Mouse (Mus musculus): Measurements from ENCODE around the gene Rarres1. TPM values are rescaled to one million over a fixed set of nuclear protein-coding genes. Genes with fewer than 3 reads are reported as not detected.

The Rarres1 gene
- polyA plus RNA-seq, 1 experiment from 2014 or later: 2.4 TPM

DNA sequence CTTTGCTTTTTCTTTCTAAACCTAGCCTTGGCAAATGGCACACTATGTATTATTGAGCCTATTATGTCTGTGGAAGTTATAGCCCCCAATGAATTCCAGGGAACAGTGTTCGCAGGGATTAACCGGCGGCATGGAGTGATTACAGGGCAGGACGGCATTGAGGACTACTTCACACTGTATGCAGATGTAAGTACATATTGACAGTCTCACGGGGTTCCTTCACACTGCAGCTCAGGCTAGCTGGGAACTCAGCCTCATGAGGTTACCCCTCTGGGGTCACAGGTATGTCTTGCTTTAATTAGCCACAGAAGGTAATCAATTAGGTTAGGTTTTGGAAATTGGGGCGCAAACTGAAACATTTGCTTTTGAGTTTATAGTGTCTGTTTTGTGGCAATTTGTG lies 41.9 kb downstream of the Rarres1 start:
- H3K27ac ChIP-seq: no peak overlapping the region
- no peaks in the 10 kb centered on the region for H3K9me3 ChIP-seq (ENCODE audit: control insufficient read depth, low read length)
- H3K9ac ChIP-seq: no peak overlapping the region
- peaks cover 43% of the 10 kb centered on the region for H3K36me3 ChIP-seq (replicated peaks; ENCODE audit: control insufficient read depth, insufficient read depth)
- 87% methylated on average over 6 of the region's 6 CpGs for WGBS
- H3K4me1 ChIP-seq (replicated peaks; ENCODE audit: control insufficient read depth, insufficient read depth, low read length): no peaks in the 10 kb centered on the region
- DNase-seq (ENCODE audit: low spot score): no peak
- no peak overlapping the region for H3K4me3 ChIP-seq (replicated peaks; ENCODE audit: low read length)
- H3K4me2 ChIP-seq (replicated peaks): no peak overlapping the region
- ATAC-seq (ENCODE audit: low FRiP score): no peak
- no peaks in the 10 kb centered on the region for H3K27me3 ChIP-seq (ENCODE audit: control insufficient read depth, insufficient read depth, low read length)

DNA sequence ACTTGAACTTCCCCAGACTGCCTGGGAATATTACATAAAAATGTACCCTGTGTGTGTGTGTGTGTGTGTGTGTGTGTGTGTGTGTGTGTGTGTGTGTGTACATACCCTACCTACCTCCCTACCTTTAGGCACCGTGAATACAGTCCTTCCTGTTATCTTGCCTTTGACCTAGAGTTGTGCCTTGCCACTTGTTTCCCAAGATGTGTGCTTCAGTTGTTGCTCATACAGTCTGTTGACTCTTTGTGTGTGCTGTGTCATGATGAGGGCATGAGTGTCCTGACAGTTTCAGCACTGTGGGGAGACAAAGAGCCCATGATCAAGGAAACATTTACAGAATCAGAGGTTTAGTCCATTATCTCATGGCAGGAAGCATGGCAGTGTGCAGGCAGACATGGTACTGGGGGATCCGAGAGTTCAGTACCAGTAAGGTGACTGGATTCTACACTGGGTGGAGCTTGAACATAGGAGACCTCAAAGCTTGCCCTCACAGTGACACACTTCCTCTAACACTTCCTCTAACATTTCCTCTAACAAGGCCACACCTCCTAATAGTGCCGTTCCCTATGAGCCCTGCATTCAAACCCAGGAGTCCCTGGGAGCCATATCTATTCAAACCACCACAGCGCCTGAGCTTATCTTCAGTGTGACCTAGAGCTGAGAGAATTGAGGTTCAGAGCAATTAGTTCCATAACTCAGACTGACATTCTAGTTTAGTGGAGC lies 43.8 kb downstream of the Rarres1 start:
- 88% methylated on average over 4 of the region's 4 CpGs for WGBS
- Histone ChIP-seq H3K4me3 (replicated peaks; ENCODE audit: low read length) (no peak overlapping the region), H3K27me3 (ENCODE audit: control insufficient read depth, insufficient read depth, low read length) (no peaks in the 10 kb centered on the region), H3K36me3 (replicated peaks; ENCODE audit: control insufficient read depth, insufficient read depth) (peaks cover 47% of the 10 kb centered on the region), H3K4me2 (replicated peaks) (no peak overlapping the region), H3K9ac (no peak overlapping the region), H3K9me3 (ENCODE audit: control insufficient read depth, low read length) (no peaks in the 10 kb centered on the region), H3K27ac (no peak overlapping the region), H3K4me1 (replicated peaks; ENCODE audit: control insufficient read depth, insufficient read depth, low read length) (no peaks in the 10 kb centered on the region)
- DNase-seq (ENCODE audit: low spot score): no peak
- ATAC-seq (ENCODE audit: low FRiP score): no peak

DNA sequence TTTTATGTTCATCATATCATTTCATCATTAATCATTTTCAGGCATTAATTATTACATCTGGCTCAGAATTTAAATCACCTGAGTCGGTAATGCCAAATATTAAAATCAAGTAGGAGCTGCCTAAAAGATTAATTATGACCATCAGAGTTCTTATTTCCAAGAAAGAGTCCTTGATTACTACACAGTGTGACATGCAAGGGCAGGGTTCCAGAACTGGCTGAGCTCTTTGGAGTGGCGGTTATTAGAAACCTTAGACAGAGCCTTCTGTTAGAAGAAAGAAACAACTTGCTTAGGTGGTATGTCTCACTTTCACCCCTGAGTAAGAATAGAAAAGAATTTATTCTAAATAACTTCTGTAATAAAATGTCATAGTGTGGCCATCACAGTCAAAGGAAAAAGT lies 48.0 kb downstream of the Rarres1 start:
- Histone ChIP-seq H3K36me3 (replicated peaks; ENCODE audit: control insufficient read depth, insufficient read depth) (peaks cover 21% of the 10 kb centered on the region), H3K9me3 (ENCODE audit: control insufficient read depth, low read length) (no peaks in the 10 kb centered on the region), H3K27ac (no peak overlapping the region), H3K27me3 (ENCODE audit: control insufficient read depth, insufficient read depth, low read length) (no peaks in the 10 kb centered on the region), H3K4me3 (replicated peaks; ENCODE audit: low read length) (no peak overlapping the region), H3K4me2 (replicated peaks) (no peak overlapping the region), H3K4me1 (replicated peaks; ENCODE audit: control insufficient read depth, insufficient read depth, low read length) (peaks cover 4% of the 10 kb centered on the region; the same call in 1 of the 2 replicates), H3K9ac (no peak overlapping the region)
- ATAC-seq (ENCODE audit: low FRiP score) (no peak), DNase-seq (ENCODE audit: low spot score) (no peak)
- WGBS: 87% methylated on average over 2 of the region's 2 CpGs

DNA sequence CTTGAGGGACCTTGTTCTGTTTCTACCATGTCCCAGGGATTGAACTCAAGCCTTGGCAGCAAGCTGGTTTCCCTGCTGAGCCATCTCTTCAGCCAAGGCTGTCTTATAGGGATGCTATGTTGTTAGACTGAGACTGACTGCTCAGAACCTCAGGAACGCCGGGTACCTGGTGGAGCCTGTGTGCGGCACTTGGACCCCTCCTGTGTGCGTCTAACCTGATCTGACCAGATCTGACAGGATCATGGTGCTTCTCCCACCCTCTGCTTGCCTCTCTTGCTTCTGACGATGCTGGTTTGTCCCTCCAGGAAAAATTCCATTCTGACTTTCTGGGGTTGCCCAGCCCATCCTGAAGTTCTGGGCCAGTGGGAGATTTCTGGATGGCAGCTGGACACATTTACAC lies 48.7 kb downstream of the Rarres1 start:
- DNase-seq (ENCODE audit: low spot score): no peak
- 94% methylated on average over 5 of the region's 5 CpGs for WGBS
- H3K4me2 ChIP-seq (replicated peaks): no peak overlapping the region

GRCm38 (mm10) chr3:67463450-67464372 lies 51.6 kb downstream of the Rarres1 start, which contains the start of gene Lxn:
Gene Lxn (minus strand): TSS chr3:67463926.
- peak within 1 kb of the TSS; percentile 75 for H3K27ac ChIP-seq
- no peaks in the 10 kb centered on the region for H3K27me3 ChIP-seq (ENCODE audit: control insufficient read depth, insufficient read depth, low read length)
- 2% methylated on average over 38 of the region's 43 CpGs for WGBS
- H3K4me2 ChIP-seq (replicated peaks): peak within 1 kb of the TSS; percentile 85
- peak within 1 kb of the TSS; percentile 76 for H3K9ac ChIP-seq
- H3K36me3 ChIP-seq (replicated peaks; ENCODE audit: control insufficient read depth, insufficient read depth): peaks cover 39% of the 10 kb centered on the region
- H3K4me3 ChIP-seq (replicated peaks; ENCODE audit: low read length): peak within 1 kb of the TSS; percentile 53
- no peaks in the 10 kb centered on the region for H3K9me3 ChIP-seq (ENCODE audit: control insufficient read depth, low read length)
- peak; percentile 63 for DNase-seq (ENCODE audit: low spot score)
- H3K4me1 ChIP-seq (replicated peaks; ENCODE audit: control insufficient read depth, insufficient read depth, low read length): peaks cover 11% of the 10 kb centered on the region; the same call in 1 of the 2 replicates
- ATAC-seq (ENCODE audit: low FRiP score): peak; percentile 89

More for the DNA sequence above, 48.7 kb downstream of the Rarres1 start:
- Histone ChIP-seq H3K9ac (no peak overlapping the region), H3K9me3 (ENCODE audit: control insufficient read depth, low read length) (no peaks in the 10 kb centered on the region), H3K27ac (no peak overlapping the region), H3K4me3 (replicated peaks; ENCODE audit: low read length) (no peak overlapping the region), H3K27me3 (ENCODE audit: control insufficient read depth, insufficient read depth, low read length) (no peaks in the 10 kb centered on the region), H3K36me3 (replicated peaks; ENCODE audit: control insufficient read depth, insufficient read depth) (peaks cover 26% of the 10 kb centered on the region), H3K4me1 (replicated peaks; ENCODE audit: control insufficient read depth, insufficient read depth, low read length) (peaks cover 9% of the 10 kb centered on the region; the same call in 1 of the 2 replicates)
- ATAC-seq (ENCODE audit: low FRiP score): no peak

DNA sequence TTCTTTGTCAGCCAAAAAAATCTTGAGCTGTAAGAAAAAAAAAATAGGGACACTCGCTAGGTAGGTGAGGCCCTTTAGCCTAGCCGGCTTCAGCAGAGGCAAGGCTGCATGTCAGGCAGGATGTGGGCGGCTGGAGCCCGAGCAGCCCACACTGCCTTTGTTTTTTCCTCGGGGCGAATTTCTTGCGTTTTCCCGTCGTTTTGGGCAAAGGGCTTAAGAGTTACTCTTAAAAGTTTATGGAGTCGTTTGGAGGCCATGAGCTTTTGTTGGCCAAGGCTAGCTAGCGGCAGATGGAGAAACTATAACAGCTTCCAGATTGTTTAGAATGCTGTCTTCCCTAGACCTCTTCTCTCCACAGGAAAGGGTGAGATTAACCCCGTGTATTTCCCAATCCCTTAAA lies 52.3 kb downstream of the Rarres1 start:
- H3K9me3 ChIP-seq (ENCODE audit: control insufficient read depth, low read length): no peaks in the 10 kb centered on the region
- DNase-seq (ENCODE audit: low spot score): no peak
- peak overlapping the region; percentile 85 for H3K4me2 ChIP-seq (replicated peaks)
- H3K36me3 ChIP-seq (replicated peaks; ENCODE audit: control insufficient read depth, insufficient read depth): peaks cover 37% of the 10 kb centered on the region
- H3K4me1 ChIP-seq (replicated peaks; ENCODE audit: control insufficient read depth, insufficient read depth, low read length): peaks cover 11% of the 10 kb centered on the region; the same call in 1 of the 2 replicates
- ATAC-seq (ENCODE audit: low FRiP score): no peak
- H3K27me3 ChIP-seq (ENCODE audit: control insufficient read depth, insufficient read depth, low read length): no peaks in the 10 kb centered on the region
- peak overlapping the region; percentile 76 for H3K9ac ChIP-seq
- whole genome bisulfite sequencing: 5% methylated on average over 12 of the region's 12 CpGs
- H3K27ac ChIP-seq: peak overlapping the region; percentile 75
- peak overlapping the region; percentile 53 for H3K4me3 ChIP-seq (replicated peaks; ENCODE audit: low read length)

- Histone ChIP-seq H3K4me2 (replicated peaks) (peak overlapping the region; percentile 85), H3K9me3 (ENCODE audit: control insufficient read depth, low read length) (no peaks in the 10 kb centered on the region), H3K9ac (no peak overlapping the region; the same call in 1 of the 2 replicates), H3K4me1 (replicated peaks; ENCODE audit: control insufficient read depth, insufficient read depth, low read length) (peaks cover 11% of the 10 kb centered on the region; the same call in 1 of the 2 replicates), H3K36me3 (replicated peaks; ENCODE audit: control insufficient read depth, insufficient read depth) (peaks cover 37% of the 10 kb centered on the region), H3K27me3 (ENCODE audit: control insufficient read depth, insufficient read depth, low read length) (no peaks in the 10 kb centered on the region), H3K4me3 (replicated peaks; ENCODE audit: low read length) (peak overlapping the region; percentile 53), H3K27ac (peak overlapping the region; percentile 75)
- 51% methylated on average over 10 of the region's 10 CpGs for WGBS
- ATAC-seq (ENCODE audit: low FRiP score) (no peak), DNase-seq (ENCODE audit: low spot score) (no peak)
Measured at GRCm38 (mm10) chr3:67462578-67462977, 52.7 kb downstream of the Rarres1 start.

GRCm38 (mm10) chr3:67462015-67462414 lies 53.3 kb downstream of the Rarres1 start:
- 74% methylated on average over 7 of the region's 7 CpGs for WGBS
- Histone ChIP-seq H3K9ac (no peak overlapping the region; the same call in 1 of the 2 replicates), H3K27ac (peak overlapping the region; percentile 73), H3K4me2 (replicated peaks) (peak overlapping the region; percentile 85), H3K4me3 (replicated peaks; ENCODE audit: low read length) (peak overlapping the region; percentile 53), H3K27me3 (ENCODE audit: control insufficient read depth, insufficient read depth, low read length) (no peaks in the 10 kb centered on the region), H3K9me3 (ENCODE audit: control insufficient read depth, low read length) (no peaks in the 10 kb centered on the region), H3K4me1 (replicated peaks; ENCODE audit: control insufficient read depth, insufficient read depth, low read length) (peaks cover 11% of the 10 kb centered on the region; the same call in 1 of the 2 replicates), H3K36me3 (replicated peaks; ENCODE audit: control insufficient read depth, insufficient read depth) (peaks cover 41% of the 10 kb centered on the region)
- no peak for DNase-seq (ENCODE audit: low spot score)
- ATAC-seq (ENCODE audit: low FRiP score): no peak

GRCm38 (mm10) chr3:67459881-67460280 lies 55.4 kb downstream of the Rarres1 start:
- 56% methylated on average over 3 of the region's 3 CpGs for WGBS
- DNase-seq (ENCODE audit: low spot score): peak; percentile 38
- no peak overlapping the region for H3K9ac ChIP-seq
- H3K4me2 ChIP-seq (replicated peaks): no peak overlapping the region
- H3K9me3 ChIP-seq (ENCODE audit: control insufficient read depth, low read length): no peaks in the 10 kb centered on the region
- peaks cover 62% of the 10 kb centered on the region for H3K36me3 ChIP-seq (replicated peaks; ENCODE audit: control insufficient read depth, insufficient read depth)
- no peaks in the 10 kb centered on the region for H3K27me3 ChIP-seq (ENCODE audit: control insufficient read depth, insufficient read depth, low read length)
- H3K4me1 ChIP-seq (replicated peaks; ENCODE audit: control insufficient read depth, insufficient read depth, low read length): peaks cover 11% of the 10 kb centered on the region; the same call in 1 of the 2 replicates
- no peak overlapping the region for H3K4me3 ChIP-seq (replicated peaks; ENCODE audit: low read length)
- no peak overlapping the region; the same call in 1 of the 2 replicates for H3K27ac ChIP-seq
- peak; percentile 12; the same call in 1 of the 2 replicates for ATAC-seq (ENCODE audit: low FRiP score)
